Mouse (Mus musculus): Measurements from ENCODE around the gene BC025446. TPM values are rescaled to one million over a fixed set of nuclear protein-coding genes. Genes with fewer than 3 reads are reported as not detected.

The BC025446 gene
- total and polyA plus RNA-seq, 2 experiments from 2014 or later: not detected

DNA sequence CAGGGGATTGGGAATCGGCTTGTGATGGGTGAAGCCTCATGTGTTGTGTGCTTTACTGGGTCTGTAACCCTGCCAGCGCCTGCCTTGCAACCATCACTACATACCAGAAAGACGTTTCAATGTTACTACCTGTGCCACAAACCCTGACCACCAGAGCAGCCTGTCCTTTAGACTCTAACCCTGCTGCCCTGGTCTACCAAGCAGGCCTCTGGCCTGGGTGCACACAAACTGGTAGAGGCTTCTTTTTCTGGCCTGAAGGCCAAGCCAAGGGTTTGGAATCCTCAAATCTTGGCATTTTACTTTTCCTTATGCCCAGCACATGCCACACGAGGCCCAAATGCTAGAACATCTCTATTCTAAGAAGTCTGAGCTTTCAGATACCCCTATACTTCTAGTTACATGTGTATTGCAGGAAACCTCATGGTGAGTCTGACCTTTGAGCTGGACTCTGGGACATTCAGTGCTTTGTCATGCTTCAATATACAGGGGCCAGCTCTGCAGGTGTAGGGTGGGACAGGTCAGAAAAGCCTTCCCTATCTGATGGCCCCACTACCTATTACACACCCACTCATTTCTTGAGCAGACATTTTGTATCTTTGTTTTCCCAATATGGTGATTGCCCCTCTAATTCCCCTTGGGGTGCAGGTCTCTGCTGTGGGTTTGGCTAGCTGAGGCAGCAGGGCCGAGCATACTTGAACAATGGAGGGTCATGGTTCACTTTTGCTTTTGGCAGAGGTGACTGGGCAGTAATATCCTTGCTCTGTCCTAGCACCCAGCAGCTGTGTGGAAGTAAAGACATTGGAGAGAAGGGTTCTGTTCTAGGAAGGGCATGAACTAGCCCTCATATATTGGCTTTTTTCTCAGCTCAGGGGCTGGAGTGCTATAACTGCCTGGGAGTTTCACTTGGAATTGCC is 53.0 kb downstream of the BC025446 start:
- ATAC-seq: no peak
- Histone ChIP-seq H3K9me3 (ENCODE audit: low read length) (no peaks in the 10 kb centered on the region), H3K4me1 (ENCODE audit: insufficient read depth) (no peaks in the 10 kb centered on the region), H3K27me3 (ENCODE audit: insufficient read depth, low read length) (no peaks in the 10 kb centered on the region), H3K4me3 (ENCODE audit: low read depth, low read length) (no peak overlapping the region), H3K36me3 (ENCODE audit: insufficient read depth) (no peaks in the 10 kb centered on the region), H3K4me2 (ENCODE audit: low read depth) (no peak overlapping the region), H3K27ac (ENCODE audit: low read depth, low read length) (no peak overlapping the region), H3K9ac (no peak overlapping the region)
- DNase-seq: no peak
- WGBS: 78% methylated on average over 5 of the region's 5 CpGs
- TF ChIP-seq CTCF (IDR thresholded peaks at IDR 0.05; ENCODE audit: low read depth): no peak

DNA sequence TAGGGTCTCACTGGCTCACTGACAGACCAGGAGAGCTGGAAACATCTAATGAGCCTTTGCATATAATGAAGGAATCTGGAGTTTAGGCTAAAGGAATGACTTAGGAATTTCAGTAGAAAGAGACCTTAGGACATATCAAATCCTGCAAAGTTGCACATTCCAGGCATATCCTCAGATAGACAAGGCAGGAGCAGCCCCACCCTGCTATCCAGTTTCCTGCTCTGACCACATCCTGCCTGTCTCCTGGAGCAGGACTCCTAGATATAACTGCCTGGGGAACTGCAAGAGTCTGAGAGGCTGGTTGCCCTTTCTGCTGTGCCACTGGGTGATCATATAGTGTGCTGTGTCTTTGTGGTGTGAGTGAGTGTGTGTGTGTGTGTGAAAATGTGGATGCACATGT is 54.0 kb downstream of the BC025446 start:
- Histone ChIP-seq H3K4me1 (ENCODE audit: insufficient read depth) (no peaks in the 10 kb centered on the region), H3K4me2 (ENCODE audit: low read depth) (no peak overlapping the region), H3K9ac (no peak overlapping the region), H3K36me3 (ENCODE audit: insufficient read depth) (no peaks in the 10 kb centered on the region), H3K27me3 (ENCODE audit: insufficient read depth, low read length) (no peaks in the 10 kb centered on the region), H3K9me3 (ENCODE audit: low read length) (no peaks in the 10 kb centered on the region), H3K4me3 (ENCODE audit: low read depth, low read length) (no peak overlapping the region), H3K27ac (ENCODE audit: low read depth, low read length) (no peak overlapping the region)
- ATAC-seq (no peak), DNase-seq (no peak)
- no peak for TF ChIP-seq CTCF (IDR thresholded peaks at IDR 0.05; ENCODE audit: low read depth)

DNA sequence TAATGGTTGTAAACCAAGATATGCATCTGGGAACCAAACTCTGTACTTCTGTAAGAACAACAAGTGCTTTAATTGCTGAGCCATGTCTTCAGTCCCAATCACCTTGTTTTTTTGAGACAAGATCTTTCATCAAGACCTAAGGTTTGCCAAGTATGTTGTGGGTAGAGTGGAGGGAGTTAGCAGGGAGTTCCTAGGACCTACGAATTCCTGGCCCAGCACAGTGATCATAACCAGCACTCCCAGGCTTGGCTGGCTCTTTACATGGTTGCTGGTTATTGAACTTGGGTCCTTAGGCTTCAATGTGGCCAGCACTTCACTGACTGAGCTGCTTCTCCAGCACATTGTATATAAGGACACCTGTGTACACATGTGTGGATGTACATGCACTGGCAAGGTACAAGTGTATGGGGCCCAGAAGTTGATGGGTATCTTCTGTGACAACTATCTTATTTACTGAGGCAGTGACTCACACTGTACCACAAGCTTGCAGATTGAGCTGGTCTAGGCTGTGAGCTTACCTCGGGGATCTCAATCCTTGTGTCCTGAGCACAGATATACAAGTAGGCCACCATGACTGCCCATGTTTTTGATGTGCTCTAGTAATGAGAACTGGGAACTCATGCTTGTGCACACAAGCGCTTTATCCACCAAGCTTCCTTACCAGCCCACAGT is 54.7 kb downstream of the BC025446 start:
- H3K27me3 ChIP-seq (ENCODE audit: insufficient read depth, low read length): no peaks in the 10 kb centered on the region
- ATAC-seq (no peak), DNase-seq (no peak)
- H3K9ac ChIP-seq: no peak overlapping the region
- WGBS: 83% methylated on average over 3 of the region's 3 CpGs
- no peak overlapping the region for H3K27ac ChIP-seq (ENCODE audit: low read depth, low read length)
- H3K9me3 ChIP-seq (ENCODE audit: low read length): no peaks in the 10 kb centered on the region
- no peak overlapping the region for H3K4me3 ChIP-seq (ENCODE audit: low read depth, low read length)
- no peak for TF ChIP-seq CTCF (IDR thresholded peaks at IDR 0.05; ENCODE audit: low read depth)
- no peak overlapping the region for H3K4me2 ChIP-seq (ENCODE audit: low read depth)
- H3K36me3 ChIP-seq (ENCODE audit: insufficient read depth): no peaks in the 10 kb centered on the region
- H3K4me1 ChIP-seq (ENCODE audit: insufficient read depth): no peaks in the 10 kb centered on the region

DNA sequence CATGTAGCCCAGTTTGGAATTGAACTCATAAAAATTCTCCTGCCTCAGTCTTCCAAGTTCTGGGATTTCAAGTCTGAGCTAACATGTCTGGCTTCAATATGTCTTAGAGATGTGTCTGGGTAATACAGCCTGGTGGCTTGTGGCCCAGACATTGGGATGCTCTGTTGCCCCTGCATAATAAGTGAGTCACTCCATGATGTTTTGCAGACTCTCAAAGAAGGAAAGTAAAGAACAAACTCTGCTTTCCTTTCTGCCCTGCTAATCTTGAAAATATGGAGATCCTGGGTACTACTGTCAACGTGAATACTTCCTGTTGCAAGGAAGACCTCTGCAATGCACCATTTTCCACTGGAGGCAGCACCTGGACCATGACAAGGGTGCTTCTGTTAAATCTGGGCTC is 55.2 kb downstream of the BC025446 start:
- Histone ChIP-seq H3K9me3 (ENCODE audit: low read length) (no peaks in the 10 kb centered on the region), H3K27ac (ENCODE audit: low read depth, low read length) (no peak overlapping the region), H3K4me2 (ENCODE audit: low read depth) (no peak overlapping the region), H3K9ac (no peak overlapping the region), H3K36me3 (ENCODE audit: insufficient read depth) (no peaks in the 10 kb centered on the region), H3K27me3 (ENCODE audit: insufficient read depth, low read length) (no peaks in the 10 kb centered on the region), H3K4me1 (ENCODE audit: insufficient read depth) (no peaks in the 10 kb centered on the region), H3K4me3 (ENCODE audit: low read depth, low read length) (no peak overlapping the region)
- TF ChIP-seq CTCF (IDR thresholded peaks at IDR 0.05; ENCODE audit: low read depth): no peak
- WGBS: 66% methylated on average over 1 of the region's 1 CpGs
- no peak for ATAC-seq
- DNase-seq: no peak

DNA sequence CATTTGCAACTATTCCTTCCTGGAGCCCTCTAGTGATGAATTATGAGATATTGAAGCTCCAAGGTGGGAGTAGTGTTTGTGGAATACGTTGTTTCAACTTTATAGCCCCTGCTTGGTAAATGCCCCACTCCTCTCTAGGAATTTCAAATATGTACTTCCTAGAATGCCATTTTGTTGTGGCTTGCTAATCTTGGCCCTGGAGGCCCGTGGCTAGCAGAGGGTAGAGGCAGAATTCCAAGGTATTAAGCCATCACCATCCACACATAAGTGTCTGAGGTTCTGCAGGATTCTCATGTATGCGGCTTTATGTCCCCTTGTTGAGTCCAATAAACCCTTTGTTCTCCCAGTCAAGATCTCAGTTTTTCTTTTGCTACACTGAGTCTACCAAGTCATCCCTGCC is 55.7 kb downstream of the BC025446 start:
- no peak for DNase-seq
- ATAC-seq: no peak
- Histone ChIP-seq H3K4me1 (ENCODE audit: insufficient read depth) (no peaks in the 10 kb centered on the region), H3K9me3 (ENCODE audit: low read length) (no peaks in the 10 kb centered on the region), H3K9ac (no peak overlapping the region), H3K27me3 (ENCODE audit: insufficient read depth, low read length) (no peaks in the 10 kb centered on the region), H3K4me2 (ENCODE audit: low read depth) (no peak overlapping the region), H3K27ac (ENCODE audit: low read depth, low read length) (no peak overlapping the region), H3K4me3 (ENCODE audit: low read depth, low read length) (no peak overlapping the region), H3K36me3 (ENCODE audit: insufficient read depth) (no peaks in the 10 kb centered on the region)
- WGBS: 66% methylated on average over 3 of the region's 3 CpGs
- no peak for TF ChIP-seq CTCF (IDR thresholded peaks at IDR 0.05; ENCODE audit: low read depth)

Other genes with a start within 250 kb of the BC025446 start
- gene Ly6i, start 232.9 kb upstream of the BC025446 start, total RNA-seq (2014; rRNA removed): not detected in 2 replicates
- gene Ly6i, start 232.9 kb upstream of the BC025446 start, polyA plus RNA-seq (2015; fragmentation: Nextera tagmentation; extraction: Ambion mirVana): 0.18 TPM in 1 of 2 replicates, not detected in the other
- gene Ly6a, start 218.3 kb upstream of the BC025446 start, total RNA-seq (2014; rRNA removed): 6.2 and 12.9 TPM in 2 replicates
- 7.2 and 8.3 TPM in 2 replicates for gene Ly6a, start 218.3 kb upstream of the BC025446 start, polyA plus RNA-seq (2015; fragmentation: Nextera tagmentation; extraction: Ambion mirVana)
- gene Ly6c1, start 167.5 kb upstream of the BC025446 start, total RNA-seq (2014; rRNA removed): 22.3 and 28.7 TPM in 2 replicates
- gene Ly6c1, start 167.5 kb upstream of the BC025446 start, polyA plus RNA-seq (2015; fragmentation: Nextera tagmentation; extraction: Ambion mirVana): 22.8 and 22.9 TPM in 2 replicates
- 0.38 TPM in 1 of 2 replicates, not detected in the other for gene Ly6c2, start 104.4 kb upstream of the BC025446 start, total RNA-seq (2014; rRNA removed)
- 0.40 and 0.62 TPM in 2 replicates for gene Ly6c2, start 104.4 kb upstream of the BC025446 start, polyA plus RNA-seq (2015; fragmentation: Nextera tagmentation; extraction: Ambion mirVana)
- gene Ly6g, start 61.1 kb upstream of the BC025446 start, total RNA-seq (2014; rRNA removed): not detected in 2 replicates
- not detected in 2 replicates for gene Ly6g, start 61.1 kb upstream of the BC025446 start, polyA plus RNA-seq (2015; fragmentation: Nextera tagmentation; extraction: Ambion mirVana)
- not detected in 2 replicates for gene Ly6f, start 52.0 kb downstream of the BC025446 start, total RNA-seq (2014; rRNA removed)
- gene Ly6f, start 52.0 kb downstream of the BC025446 start, polyA plus RNA-seq (2015; fragmentation: Nextera tagmentation; extraction: Ambion mirVana): not detected in 2 replicates

Measured in forebrain, postnatal 0 days (tissue).